Mouse (Mus musculus) spleen, adult 2 months (tissue): ENCODE measurements around the gene Irf8.

Source experiments
- CTCF ChIP-seq: fragments of 200-500 bp; IDR thresholded peaks from 2 replicates; pipeline ENCODE4 v1.5.1; 2011; ENCODE audit warnings: mild to moderate bottlenecking, inconsistent platforms; ENCODE audit not compliant: insufficient read depth, insufficient read length, insufficient replicate concordance; ENCODE audit errors: extremely low read depth
- POLR2A ChIP-seq: fragments of 200-500 bp; IDR thresholded peaks from 2 replicates; pipeline ENCODE4 v1.6.1; 2011; ENCODE audit warnings: low read depth, low read length, inconsistent platforms

DNA sequence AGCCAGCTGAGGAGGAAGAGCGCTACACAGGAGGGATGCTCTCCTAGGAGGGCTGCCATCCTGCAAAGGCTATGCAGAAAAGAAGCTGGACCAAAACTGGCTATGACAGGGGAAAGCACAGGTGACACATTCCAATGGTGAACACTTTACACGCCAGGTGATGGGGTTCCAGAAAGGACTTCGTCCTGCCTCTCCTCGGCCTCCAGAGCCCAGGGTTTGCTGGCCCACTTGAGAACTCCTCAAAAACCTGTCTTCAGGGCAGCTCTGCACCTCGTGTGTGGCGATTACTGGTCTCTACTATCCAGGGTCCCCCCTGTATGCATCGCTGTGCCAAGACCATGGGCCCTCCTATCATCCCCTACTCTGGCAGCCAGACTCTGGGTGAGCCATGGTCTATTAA lies 47.6 kb upstream of the Irf8 start:
- TF ChIP-seq CTCF: no peak
- TF ChIP-seq POLR2A: no peak
